Mouse (Mus musculus): ENCODE measurements around the gene Ndufb4.
A peak's percentile ranks its signal among the peaks of the same experiment; 100 is the strongest.

The Ndufb4 gene

DNA sequence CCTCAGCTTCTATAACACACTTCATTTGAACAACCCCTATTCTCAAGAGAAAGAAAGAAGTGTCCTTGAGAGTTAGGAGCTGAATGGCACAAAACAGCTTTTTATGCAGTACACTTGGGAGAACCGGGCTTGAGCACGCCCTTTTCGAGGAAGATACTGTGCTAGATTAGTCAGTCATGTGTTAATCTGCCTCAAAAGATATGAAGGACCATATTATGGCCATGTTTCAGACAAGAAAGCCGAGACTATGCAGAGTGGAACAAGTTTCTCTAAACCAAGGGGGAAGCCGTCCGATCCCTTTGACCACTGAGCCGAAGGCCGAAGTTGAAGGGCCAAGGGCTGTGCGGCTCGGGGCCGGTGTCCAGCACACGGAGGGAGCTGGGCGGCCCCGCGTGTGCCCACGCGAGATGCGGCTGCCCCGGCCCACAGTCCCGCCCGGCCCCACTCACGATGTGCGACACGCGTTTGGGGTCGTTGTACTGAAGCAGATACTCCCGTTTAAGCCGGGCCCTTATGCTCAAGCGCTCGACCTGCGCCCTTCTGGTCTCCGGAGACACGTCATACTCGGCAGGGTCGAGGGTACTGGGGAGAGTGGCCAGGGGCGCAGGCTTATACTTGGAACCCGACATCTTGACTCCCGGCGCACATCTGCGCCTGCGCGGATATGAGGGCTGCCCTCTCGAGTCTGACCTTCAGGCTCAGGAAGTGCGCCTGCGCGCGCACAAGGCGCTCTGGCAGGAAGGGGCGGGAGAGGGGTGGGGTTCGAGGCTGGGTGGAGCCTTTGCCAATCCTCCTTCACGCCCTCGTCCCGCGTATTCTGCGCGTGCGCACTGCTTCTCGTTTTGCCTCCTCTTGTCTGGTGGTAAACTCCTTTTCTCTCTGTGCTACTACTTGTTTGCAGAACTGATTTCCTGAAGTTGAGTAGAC, at the start of gene Ndufb4:
Gene Ndufb4, minus strand, starts transcription at position 723 of the 927 bp plus-strand sequence.
- peak; percentile 100 for DNase-seq

GRCm38 (mm10) chr16:37703884-37704283, 49.6 kb upstream of the Ndufb4 start:
- DNase-seq = peak; percentile 79

GRCm38 (mm10) chr16:37700071-37700470, 45.8 kb upstream of the Ndufb4 start:
- peak; percentile 59 for DNase-seq

DNA sequence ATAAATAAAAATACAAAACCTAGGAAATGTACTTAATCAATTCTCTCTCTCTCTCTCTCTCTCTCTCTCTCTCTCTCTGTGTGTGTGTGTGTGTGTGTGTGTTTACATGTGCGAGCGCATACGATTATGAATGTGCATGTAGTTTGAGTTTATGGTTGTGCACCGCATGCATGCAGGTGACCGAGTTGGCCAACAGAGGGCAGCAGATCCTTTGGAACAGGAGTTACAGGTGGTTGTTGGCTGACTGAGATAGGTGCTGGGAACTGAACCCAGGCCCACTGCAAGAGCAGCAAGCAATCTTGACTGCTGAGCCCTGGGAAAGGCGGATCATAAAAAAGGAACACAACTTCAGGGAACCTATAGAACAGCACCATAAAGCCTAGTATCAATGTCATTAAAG, 44.5 kb upstream of the Ndufb4 start:
- DNase-seq = peak; percentile 82

GRCm38 (mm10) chr16:37697271-37697670, 43.0 kb upstream of the Ndufb4 start:
- DNase-seq = peak; percentile 55

DNA sequence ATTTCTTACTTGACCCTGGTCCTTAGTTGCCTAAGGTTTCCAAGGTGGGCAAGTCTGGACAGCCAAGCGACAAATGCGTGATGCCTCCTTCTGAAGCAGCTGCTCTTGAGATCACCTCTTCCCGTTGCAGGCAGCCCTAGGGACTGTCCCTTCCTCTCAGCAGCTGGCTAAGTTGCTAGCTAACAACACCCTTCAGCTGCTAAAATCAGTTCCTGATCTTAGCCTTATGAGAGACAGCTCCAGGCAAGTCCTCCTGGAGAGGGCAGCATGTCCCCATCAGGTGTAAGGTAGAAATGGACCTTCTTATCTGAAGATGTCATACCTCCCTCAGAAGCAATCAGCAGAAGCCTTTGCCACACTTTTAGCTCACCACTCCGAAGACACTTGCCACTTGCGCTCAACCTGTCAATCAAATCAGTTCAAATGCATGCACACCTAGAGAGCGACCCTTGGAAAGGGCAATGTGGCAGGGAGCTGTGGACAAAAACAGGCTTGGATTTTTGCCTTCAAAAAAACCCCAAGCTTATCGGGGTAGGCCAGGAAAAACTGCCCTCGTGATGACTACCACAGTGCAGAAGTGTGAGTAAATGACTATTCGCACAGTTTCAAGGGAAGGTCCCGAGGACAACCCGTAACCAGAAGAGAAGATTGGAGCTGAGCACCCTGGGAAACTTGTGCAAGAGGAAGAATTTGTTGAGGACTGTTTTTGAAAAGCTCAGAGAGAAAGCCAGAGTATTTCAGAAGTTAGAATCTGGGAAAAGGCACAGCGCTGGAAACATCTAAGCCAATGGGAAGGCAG, 36.9 kb upstream of the Ndufb4 start:
- peak; percentile 92 for DNase-seq

DNA sequence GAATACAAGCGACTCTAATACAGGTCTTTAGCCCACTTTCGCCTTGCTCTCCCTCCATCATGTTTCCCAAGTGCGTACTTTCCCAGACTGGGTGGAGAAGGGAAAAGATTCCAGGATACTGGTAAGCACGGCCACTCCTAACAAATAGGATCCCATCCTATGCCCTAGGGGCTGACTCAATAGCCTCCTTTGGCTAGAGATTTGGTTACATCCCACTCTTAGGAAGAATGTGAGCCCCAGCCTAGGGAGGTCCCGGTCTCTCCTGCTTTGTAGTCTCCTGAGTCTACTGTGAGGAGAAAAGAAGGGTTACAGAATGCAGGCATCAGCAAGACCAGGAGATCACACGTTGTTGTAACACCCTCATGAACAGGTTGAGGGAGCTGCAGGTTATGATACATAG, 36.2 kb upstream of the Ndufb4 start:
- peak; percentile 93 for DNase-seq

GRCm38 (mm10) chr16:37689934-37690333, 35.7 kb upstream of the Ndufb4 start:
- peak; percentile 88 for DNase-seq

GRCm38 (mm10) chr16:37689251-37689926, 35.1 kb upstream of the Ndufb4 start:
- peak; percentile 97 for DNase-seq

DNA sequence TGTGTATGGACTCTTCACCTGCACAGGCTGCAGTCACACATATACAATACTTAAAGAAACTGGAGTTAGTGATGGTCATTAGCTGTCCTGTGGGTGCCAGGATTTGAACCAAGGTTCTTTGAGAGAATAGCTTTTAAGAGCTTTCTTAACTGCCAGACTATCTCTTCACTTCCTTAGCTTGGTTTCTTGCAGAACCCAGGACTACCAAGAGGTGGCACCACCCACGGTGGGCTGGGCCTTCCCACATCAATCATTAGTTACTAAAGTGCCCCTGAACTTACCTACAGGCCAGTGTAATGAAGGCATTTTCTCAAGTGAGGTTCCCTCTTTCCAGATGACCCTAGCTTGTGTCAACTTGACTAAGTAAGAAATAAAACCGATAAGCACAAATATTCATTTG, 33.9 kb upstream of the Ndufb4 start:
- peak; percentile 56 for DNase-seq

DNA sequence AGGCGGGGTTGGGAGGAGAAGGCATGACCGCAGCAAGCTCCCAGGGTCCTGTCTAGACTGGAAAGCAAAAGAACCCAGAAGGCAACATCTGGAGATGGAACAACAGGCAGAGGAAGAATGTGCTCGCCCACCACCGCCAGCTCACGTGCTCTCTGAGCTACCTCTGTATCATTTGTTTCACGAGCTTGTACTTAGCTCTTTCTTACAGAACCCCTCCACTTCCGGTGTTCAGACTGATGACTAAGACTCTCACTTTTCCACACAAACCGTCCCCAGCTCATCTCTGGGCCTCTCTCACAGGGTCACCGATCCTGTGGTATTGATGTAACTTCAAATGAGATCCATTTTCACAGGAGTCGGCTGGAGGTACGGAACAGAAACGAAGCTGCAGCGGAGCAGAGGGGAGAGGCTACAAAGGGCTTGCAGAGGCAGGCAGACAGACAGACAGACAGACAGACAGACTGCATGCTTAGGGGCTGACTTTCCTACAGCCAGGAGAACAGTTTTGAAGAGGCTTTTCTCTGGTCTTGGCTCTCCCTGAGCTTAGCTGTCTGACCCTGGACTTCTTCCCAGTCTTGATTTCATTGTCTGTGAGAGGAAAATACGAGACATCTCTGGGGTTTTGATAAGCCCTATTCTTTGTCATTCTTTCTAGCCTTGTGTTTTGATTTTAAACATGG, 33.2 kb upstream of the Ndufb4 start:
- DNase-seq = peak; percentile 91

DNA sequence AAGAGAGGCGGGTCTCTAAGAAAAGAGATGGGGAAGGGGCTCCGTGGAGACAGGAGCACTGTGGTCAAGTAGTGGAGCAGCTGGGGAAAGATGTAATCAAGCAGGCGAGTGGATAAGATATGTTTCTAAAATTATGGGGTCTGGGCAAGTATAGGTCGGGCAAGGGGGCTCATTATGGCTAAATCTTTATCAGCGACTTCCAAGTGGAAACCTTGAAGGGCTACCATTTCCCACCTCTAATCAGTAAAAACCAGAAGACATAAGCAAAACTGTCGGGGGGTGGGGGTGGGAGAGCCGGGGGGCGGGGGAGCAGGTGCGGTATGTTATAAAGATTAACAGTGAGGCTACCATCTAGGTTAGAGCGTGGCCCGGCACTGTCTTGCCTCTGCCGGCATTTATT, 32.6 kb upstream of the Ndufb4 start:
- peak; percentile 86 for DNase-seq

DNA sequence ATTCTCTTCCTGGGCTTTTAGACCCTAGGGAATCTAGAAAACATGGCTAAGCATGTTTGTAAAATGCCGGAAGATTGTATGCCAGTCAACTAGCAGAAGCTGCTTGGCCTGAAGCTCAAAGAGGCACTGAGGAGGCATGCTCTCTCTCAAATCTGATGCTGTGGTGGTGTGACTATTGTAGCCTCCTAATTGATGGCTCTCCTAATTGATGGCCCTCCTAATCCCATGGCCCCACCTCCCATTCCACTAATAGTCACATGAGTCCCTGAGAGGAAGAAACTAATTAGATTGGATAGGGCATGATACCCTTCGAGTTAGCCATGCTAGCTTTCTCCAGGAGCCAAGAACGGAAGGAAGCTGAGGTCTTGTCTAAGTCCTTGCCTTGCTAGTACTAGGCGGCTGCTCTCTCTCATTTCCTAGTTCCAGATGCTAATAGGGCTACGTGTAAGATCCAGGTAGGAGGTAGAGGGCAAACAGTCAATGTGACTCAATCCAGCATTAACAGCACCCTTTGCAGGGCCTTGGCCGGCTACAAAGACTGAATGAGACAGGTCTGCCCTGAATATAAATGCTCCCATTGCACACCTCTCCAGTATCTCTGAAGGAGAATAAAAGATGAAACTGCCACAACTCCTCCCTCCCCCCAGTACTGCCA, 31.8 kb upstream of the Ndufb4 start:
- peak; percentile 79 for DNase-seq

DNA sequence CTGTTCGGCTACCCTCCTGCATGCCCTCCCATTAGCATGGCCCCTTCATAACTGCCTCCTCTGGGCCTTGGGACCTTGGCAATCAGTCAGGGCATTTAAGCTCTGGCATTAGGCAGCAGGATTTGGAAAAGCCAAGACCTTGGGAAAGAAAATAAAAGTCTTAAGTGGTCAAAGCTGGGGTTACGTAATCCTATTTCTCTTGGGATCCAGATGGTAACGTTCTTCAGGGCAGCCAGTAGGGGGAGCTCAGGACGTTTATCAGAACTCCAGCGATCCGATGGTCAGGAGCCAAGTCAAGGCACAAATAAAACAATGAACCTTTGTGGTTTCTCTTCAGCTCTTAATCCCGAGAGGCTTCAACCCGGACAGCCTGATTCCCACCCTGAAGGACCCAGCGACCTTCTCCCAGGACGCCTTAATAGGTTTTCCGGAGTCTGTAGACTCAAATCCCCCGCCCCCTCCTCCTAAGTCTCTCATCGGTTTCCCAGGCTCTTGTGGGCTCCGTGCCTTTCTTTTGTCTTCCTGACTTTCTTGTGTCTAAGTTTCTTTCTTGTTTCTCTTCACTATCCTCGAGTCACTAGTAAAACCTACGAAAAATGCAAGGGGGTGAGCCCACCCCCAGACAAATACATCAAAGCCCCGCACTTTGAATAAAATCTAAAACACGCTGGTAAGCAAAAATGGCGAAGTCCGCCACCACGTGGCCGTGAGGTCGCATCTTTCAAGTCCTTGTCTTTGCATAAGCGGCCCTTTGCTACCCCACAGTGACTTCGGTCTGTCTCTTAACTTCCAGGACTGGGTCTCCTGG, 30.6 kb upstream of the Ndufb4 start:
- peak; percentile 98 for DNase-seq

DNA sequence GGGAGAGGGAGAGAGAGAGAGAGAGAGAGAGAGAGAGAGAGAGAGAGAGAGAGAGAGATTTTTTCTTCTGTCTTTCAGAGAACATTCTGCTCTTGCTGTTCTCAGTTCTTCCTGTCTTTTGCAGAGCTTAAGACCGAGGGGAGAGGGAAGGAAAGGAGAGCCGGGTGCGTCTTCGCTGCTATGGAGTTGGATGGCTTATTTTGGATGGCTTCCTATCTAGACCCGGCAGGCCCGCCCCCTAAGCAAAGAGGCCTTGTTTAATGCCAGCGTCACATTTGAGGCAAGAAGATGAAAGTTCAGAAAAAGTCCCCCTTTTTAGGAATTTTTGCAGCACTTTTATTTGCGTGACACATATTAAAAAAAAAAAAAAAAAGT, 30.0 kb upstream of the Ndufb4 start:
- peak; percentile 97 for DNase-seq

GRCm38 (mm10) chr16:37683154-37684130, 29.2 kb upstream of the Ndufb4 start:
- DNase-seq = peak; percentile 97

DNA sequence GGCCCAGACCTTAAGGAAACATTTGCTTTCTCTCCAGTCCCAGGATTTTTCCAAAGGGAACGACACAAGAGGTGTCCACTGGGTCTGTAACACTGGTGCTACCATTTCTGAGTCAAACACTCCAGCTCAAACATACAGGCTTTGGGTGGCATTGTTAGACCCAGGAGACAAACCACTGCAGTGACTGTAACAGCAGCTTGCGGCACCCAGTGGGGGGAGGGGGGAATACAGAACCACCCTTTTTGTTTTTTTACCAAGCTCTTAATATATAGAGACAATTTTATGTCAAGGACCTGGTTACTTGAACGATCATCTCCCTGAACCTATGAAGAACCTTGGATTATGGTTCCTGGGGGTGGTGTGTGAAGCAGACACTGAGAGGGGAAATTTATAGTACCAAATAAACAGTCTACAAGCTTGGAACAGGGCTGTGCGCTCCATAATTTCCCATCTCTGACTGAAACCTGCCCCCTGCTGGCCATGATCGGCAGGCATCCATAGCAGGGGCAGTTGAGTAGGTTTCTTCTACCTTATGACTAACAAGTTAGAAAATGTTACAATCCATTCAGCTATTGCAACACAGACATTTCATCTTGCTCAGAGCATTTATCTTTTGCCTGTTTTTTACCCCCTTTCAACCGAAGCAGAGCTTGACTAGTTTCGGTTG, 28.2 kb upstream of the Ndufb4 start:
- peak; percentile 97 for DNase-seq

- DNase-seq = peak; percentile 57
These were observed 26.6 kb upstream of the Ndufb4 start for GRCm38 (mm10) chr16:37680831-37681230.

DNA sequence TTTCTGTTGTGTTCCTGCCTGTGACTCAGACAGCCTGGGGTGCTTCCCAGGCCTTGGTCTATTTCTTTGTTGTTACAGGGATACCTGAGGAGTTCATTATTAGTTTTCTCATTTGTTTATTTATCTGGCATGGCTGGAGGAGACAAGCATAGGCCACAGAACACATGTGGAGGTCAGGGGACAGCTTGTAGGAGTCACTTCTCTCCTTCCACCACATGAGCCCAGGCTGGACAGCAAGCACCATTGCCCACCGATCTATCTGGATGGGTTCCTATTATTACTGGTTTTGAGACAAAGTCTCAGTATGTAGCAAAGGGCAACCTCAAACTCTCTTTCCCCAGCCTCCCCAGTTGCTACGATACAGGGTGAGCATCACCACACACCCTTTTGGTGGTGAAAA, 26.0 kb upstream of the Ndufb4 start:
- peak; percentile 78 for DNase-seq

Measured in heart, adult 11 months (tissue).